Mouse (Mus musculus) gastrocnemius, postnatal 14 days (tissue): ENCODE data around the gene Fam234b. TPM values are rescaled to one million over a fixed set of nuclear protein-coding genes. Genes with fewer than 3 reads are reported as not detected.

ENCODE experiments used
- DNase-seq: peaks from one replicate; pipeline ENCODE4 v3.0.0; 2021; ENCODE audit warnings: mixed read lengths
- intact Hi-C: fragments of 180-260 bp; cut with DNase I; formaldehyde crosslinking; loops from one replicate; pipeline ENCODE4 v1.15.1; 2025; ENCODE audit warnings: low total_unique reads
- total RNA-seq, 2 experiments: library from RNA; stranded (reverse); gene quantifications; 2 replicates each; pipeline ENCODE4 v1.2.3; 2021

Gene Fam234b
- total RNA-seq, 2 experiments from 2014 or later, result 2.5 to 3.1 TPM

DNA sequence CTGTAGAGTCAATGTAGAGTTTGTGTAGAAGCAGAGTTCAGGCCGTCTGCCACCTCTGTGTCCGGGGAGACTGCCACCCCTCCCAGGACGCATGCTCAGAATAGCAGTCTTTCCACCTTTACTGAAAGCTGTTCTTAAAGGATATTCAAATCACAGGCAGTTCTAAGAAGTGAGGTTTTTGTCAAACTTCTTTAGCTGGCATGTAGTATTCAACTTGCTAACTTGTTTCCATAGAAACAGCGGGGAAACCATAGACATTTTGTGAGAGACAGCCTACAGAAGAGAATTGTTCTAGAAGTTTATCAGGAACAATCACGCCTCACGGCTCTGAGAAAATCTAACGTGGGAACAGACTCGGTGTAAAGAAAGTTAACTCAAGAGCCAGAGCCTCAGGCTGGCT is 9.1 kb downstream of the Fam234b start:
- no peak for DNase-seq
- intact Hi-C loops, result no loop called here

- no peak for DNase-seq
- intact Hi-C loops, result no loop called here
These were observed 13.4 kb downstream of the Fam234b start for GRCm38 (mm10) chr6:135211169-135211568.

- DNase-seq, result no peak
- intact Hi-C loops, result no loop called here
These were observed 14.9 kb downstream of the Fam234b start for GRCm38 (mm10) chr6:135212666-135213065.

GRCm38 (mm10) chr6:135218330-135218729 is 20.6 kb downstream of the Fam234b start:
- intact Hi-C loops, result no loop called here
- no peak for DNase-seq

DNA sequence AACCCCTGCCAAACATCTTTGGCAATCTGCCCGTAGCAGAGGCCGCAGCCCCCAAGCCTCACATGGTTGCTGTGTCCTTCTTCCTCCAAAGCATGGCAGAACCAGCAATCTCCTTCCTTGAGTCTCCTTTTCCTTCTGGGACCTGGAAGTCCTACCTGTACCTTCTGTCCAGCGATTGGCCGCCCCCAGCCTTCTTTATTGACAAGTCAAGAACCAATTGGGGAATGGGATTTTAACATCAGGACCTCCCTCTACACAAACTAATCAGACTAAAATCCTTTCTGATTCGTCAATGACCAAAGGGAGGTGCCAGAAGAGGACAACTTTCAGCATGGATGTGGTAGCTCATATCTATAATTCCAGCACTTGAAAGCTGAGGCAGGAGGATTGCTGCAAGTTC is 22.1 kb downstream of the Fam234b start:
- DNase-seq, result no peak
- intact Hi-C loops, result no loop called here

DNA sequence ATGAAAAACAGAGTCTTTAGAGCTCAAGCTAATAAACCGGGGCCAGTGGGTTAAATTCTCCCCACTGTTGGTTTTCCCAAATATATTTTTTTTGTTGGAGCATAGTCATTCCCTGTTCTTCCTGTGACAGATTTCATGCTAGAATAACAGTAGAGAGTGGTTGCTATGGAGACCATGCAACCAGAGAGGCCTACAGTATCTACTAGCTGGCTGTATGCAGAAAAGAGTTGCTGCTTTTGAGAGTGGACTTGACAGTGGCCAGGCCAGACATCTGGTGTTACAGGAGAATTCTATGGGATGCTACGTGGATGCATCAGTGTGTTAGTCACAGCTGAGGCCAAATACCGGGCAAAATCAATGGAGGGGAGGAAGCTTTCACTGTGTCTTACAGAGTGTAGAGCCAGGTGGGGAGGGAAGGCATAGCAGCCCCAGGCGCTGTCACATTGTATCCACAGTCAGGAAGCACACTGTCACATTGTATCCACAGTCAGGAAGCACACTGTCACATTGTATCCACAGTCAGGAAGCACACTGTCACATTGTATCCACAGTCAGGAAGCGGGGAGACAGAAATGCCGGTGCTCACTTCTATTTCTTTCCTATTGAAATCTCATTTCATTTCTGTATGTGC is 26.1 kb downstream of the Fam234b start:
- no peak for DNase-seq
- intact Hi-C loops, result no loop called here

DNA sequence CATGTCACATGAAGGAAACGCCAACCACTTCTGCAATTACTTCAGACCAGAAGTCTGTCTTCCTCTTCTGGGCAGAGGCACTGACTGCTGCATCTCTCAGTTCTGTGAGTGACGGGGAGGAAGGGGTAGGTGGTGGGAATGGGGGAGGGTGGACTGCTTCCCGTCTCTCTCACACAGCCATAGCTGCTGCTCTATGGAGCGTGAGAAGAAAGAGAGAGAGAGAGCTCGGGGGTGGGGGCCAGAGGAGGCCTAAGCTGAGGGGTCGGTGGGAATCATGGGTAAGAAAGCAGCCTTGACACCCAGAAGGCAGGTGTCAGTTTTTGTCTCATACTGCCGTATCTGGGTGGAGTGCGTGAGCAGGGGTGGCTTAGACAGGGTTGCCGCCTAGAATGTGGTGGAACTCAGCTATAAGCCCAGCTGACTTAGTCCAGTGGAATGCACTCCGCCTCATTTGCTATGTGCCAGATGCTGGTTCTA is 30.7 kb downstream of the Fam234b start:
- intact Hi-C loops, result no loop called here
- no peak for DNase-seq

DNA sequence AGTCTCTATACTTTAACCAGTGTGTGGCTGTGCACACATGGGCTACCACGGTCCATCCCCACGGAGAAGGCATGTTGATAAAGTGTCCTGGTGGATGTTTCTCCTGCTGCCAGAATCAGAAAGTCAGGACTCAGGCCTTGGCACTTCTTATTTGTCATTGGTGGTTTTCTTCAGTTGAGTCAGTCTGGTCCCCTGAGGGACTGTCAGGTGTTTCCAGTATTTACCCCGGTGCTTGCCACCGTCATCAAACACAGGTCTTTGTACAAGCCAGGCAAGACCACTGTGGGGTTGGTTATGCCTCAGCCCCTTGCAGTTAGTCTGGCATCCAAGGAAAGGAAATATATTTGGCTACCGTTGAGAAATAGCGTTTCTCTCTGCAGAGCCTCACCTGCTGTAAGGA is 32.8 kb downstream of the Fam234b start:
- DNase-seq, result no peak
- intact Hi-C loops, result loop anchor here (10.0 kb wide), 1 partner anchor 136 kb away; no protein-coding TSS in a partner anchor

DNA sequence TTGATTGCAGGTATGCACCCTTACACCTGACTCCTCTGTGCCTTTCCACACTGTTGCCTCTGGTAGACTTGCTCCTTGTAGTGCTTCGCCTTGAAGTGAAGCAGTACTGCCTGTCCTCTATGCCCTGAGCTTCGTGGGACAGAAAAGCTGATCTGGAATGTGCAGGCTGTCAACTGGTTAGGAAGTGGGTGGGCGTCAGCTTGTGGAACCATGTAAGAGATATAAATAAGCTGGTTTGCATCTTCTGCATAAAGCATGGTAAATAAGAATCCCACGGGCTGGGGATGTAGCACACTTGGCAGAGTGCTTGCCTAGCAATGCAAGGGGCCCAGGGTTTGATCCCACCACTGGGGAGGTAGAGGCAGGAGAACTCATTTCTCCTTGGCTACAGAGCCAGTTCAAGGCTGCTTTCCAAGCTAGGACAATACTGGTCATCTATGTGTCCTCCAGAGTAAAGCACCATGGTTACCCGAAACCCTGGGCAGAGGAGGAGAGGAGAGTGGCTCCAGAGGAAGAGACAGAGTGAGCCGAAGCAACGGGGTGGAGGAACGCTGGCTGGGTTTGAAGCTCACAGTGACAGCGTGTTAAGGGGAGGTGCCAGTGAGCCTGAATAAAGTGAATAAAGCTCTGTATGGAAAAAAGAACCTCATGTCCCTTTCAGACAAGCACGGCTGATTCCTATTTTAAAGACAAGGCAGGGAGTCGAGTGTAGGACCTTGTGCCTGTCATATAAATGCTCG is 34.8 kb downstream of the Fam234b start:
- intact Hi-C loops, result loop anchor here (10.0 kb wide), 1 partner anchor 138 kb away; no protein-coding TSS in a partner anchor
- DNase-seq, result no peak

DNA sequence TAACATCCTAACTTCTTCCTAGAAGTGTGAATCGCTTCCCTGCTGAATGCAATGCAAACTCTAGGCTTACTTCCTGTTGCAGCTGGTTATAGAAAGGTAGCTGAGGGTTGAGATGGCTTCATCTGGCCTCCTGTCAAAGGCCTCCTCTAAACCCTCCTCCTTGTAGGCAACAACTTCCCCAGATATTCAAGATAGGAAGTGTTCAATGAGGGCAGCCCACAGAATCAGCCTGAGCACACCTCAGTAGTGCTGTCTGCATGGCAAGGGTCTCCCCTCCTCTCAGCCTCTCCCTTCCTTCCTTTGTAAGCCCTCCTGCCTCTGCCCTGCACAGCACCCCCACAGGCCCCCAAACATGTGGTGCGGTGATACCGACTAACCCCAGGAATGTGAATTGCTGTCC is 38.0 kb downstream of the Fam234b start:
- no peak for DNase-seq
- intact Hi-C loops, result loop anchor here (10.0 kb wide), 1 partner anchor 141 kb away; no protein-coding TSS in a partner anchor

GRCm38 (mm10) chr6:135236576-135236975 is 38.8 kb downstream of the Fam234b start:
- intact Hi-C loops, result loop anchor here (10.0 kb wide), 1 partner anchor 142 kb away; no protein-coding TSS in a partner anchor

GRCm38 (mm10) chr6:135237326-135237725 is 39.5 kb downstream of the Fam234b start:
- peak; percentile 14 for DNase-seq
- intact Hi-C loops, result loop anchor here (10.0 kb wide), 1 partner anchor 143 kb away; no protein-coding TSS in a partner anchor

More at GRCm38 (mm10) chr6:135236576-135236975, 38.8 kb downstream of the Fam234b start:
- DNase-seq, result no peak

- intact Hi-C loops, result loop anchor here (10.0 kb wide), 1 partner anchor 143 kb away; no protein-coding TSS in a partner anchor
- no peak for DNase-seq
These were observed 40.4 kb downstream of the Fam234b start for GRCm38 (mm10) chr6:135238211-135238610.

- no peak for DNase-seq
- intact Hi-C loops, result loop anchor here (10.0 kb wide), 1 partner anchor 86 kb away; no protein-coding TSS in a partner anchor
These were observed 42.6 kb downstream of the Fam234b start for GRCm38 (mm10) chr6:135240361-135240760.

DNA sequence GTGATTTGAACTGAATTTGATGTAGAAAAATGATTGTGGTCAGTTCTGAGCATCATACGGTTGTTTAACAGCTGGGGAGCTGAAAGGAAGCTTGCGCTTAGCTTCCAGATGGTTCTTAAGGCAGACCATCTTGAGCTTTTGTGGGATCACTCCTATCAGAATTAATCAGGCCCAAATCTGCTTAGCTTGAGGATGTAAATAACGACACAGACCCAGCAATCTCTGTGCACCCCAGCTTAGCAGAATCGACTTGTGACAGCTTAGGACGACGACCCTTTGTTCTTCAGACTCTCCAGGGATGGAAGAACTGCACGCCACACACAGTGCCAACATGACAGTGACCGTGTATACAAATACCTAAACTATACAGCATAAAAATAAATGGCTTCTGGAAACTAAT is 47.8 kb downstream of the Fam234b start:
- no peak for DNase-seq
- intact Hi-C loops, result loop anchor here (10.0 kb wide), 1 partner anchor 91 kb away; no protein-coding TSS in a partner anchor

GRCm38 (mm10) chr6:135247861-135248260 is 50.1 kb downstream of the Fam234b start:
- intact Hi-C loops, result loop anchor here (10.0 kb wide), 1 partner anchor 93 kb away; no protein-coding TSS in a partner anchor
- DNase-seq, result no peak

GRCm38 (mm10) chr6:135249846-135250531 is 52.2 kb downstream of the Fam234b start:
- DNase-seq, result peak; percentile 79
- intact Hi-C loops, result loop anchor here (5.0 to 10.0 kb wide), 2 partner anchors 95 to 127 kb away; no protein-coding TSS in a partner anchor

GRCm38 (mm10) chr6:135250926-135251699 is 53.3 kb downstream of the Fam234b start:
- DNase-seq, result no peak
- intact Hi-C loops, result loop anchor here (5.0 kb wide), 1 partner anchor 126 kb away; no protein-coding TSS in a partner anchor
